Mouse (Mus musculus) MEL (cell line): Measurements from ENCODE around the gene Cela2a. TPM values are rescaled to one million over a fixed set of nuclear protein-coding genes. Genes with fewer than 3 reads are reported as not detected.

Experiments
- DNase-seq: peaks from one replicate; pipeline ENCODE4 v3.0.0; 2011; ENCODE audit warnings: low read depth, low spot score
- H3K27ac ChIP-seq: 2 replicates; pipeline ENCODE4 v1.5.1; 2012; ENCODE audit warnings: low read depth, mild to moderate bottlenecking, control low read depth, low read length, moderate library complexity; ENCODE audit not compliant: control insufficient read depth
- H3K27me3 ChIP-seq, 2 experiments: fragments of 150-350 bp in 1 of 2; sonication (generic) in 1 of 2; 2 replicates each; pipeline ENCODE4 v1.6.1; 2012; ENCODE audit warnings: low read length in 2 of 2, mild to moderate bottlenecking in 2 of 2, improper control_type of control experiment in 1 of 2, moderate library complexity in 1 of 2; ENCODE audit not compliant: insufficient read depth in 2 of 2, control insufficient read depth in 1 of 2
- H3K36me3 ChIP-seq, 2 experiments: 2 replicates each; pipeline ENCODE4 v1.6.1; 2012 to 2014; ENCODE audit warnings: low read length in 2 of 2, improper control_type of control experiment in 1 of 2, inconsistent platforms in 1 of 2, mild to moderate bottlenecking in 1 of 2; ENCODE audit not compliant: insufficient read depth in 2 of 2, control insufficient read depth in 1 of 2
- H3K4me1 ChIP-seq, 2 experiments: fragments of 150-350 bp in 1 of 2; sonication (generic) in 1 of 2; 2 replicates each; pipeline ENCODE4 v1.6.1; 2012; ENCODE audit warnings: low read length in 2 of 2, improper control_type of control experiment in 1 of 2, mild to moderate bottlenecking in 1 of 2; ENCODE audit not compliant: insufficient read depth in 2 of 2, control insufficient read depth in 1 of 2
- H3K4me3 ChIP-seq, 2 experiments: fragments of 150-350 bp in 1 of 2; sonication (generic) in 1 of 2; 2 replicates each; pipeline ENCODE4 v1.5.1; 2012; ENCODE audit warnings: low read depth in 2 of 2, low read length in 2 of 2, mild to moderate bottlenecking in 2 of 2, moderate library complexity in 2 of 2, control low read depth in 1 of 2, improper control_type of control experiment in 1 of 2; ENCODE audit not compliant: control insufficient read depth in 1 of 2, insufficient read depth in 1 of 2
- H3K79me2 ChIP-seq: 2 replicates; pipeline ENCODE4 v1.6.1; 2012; ENCODE audit warnings: mild to moderate bottlenecking, low read length, moderate library complexity; ENCODE audit not compliant: control insufficient read depth, poor library complexity, insufficient read depth
- H3K9ac ChIP-seq: 2 replicates; pipeline ENCODE4 v1.6.1; 2012; ENCODE audit warnings: low read depth, mild to moderate bottlenecking, control low read depth, low read length, moderate library complexity; ENCODE audit not compliant: control insufficient read depth, poor library complexity, severe bottlenecking
- H3K9me3 ChIP-seq: fragments of 150-350 bp; sonication (generic); replicated peaks from 2 replicates; pipeline ENCODE4 v1.6.1; 2012; ENCODE audit warnings: mild to moderate bottlenecking, low read length, improper control_type of control experiment, moderate library complexity; ENCODE audit not compliant: insufficient read depth
- CTCF ChIP-seq, 3 experiments: IDR thresholded peaks in 2 of 3; conservative IDR thresholded peaks in 1 of 3; 2 replicates each; pipeline ENCODE4 v1.5.1; 2011 to 2012; ENCODE audit warnings: low read length in 3 of 3, low read depth in 2 of 3, mild to moderate bottlenecking in 2 of 3, improper control_type of control experiment in 1 of 3, inconsistent platforms in 1 of 3, mixed read lengths in 1 of 3, moderate library complexity in 1 of 3; ENCODE audit not compliant: control insufficient read depth in 1 of 3, insufficient read depth in 1 of 3, poor library complexity in 1 of 3, severe bottlenecking in 1 of 3
- E2F4 ChIP-seq: IDR thresholded peaks from 2 replicates; pipeline ENCODE4 v1.6.1; 2011; ENCODE audit warnings: low read depth, low read length, improper control_type of control experiment, borderline replicate concordance
- ELF1 ChIP-seq: IDR thresholded peaks from 2 replicates; pipeline ENCODE4 v1.6.1; 2014; ENCODE audit warnings: low read depth, mild to moderate bottlenecking, inconsistent platforms, low read length, improper control_type of control experiment, moderate library complexity
- EP300 ChIP-seq, 2 experiments: IDR thresholded peaks; 2 replicates each; pipeline ENCODE4 v1.6.1; 2011; ENCODE audit warnings: improper control_type of control experiment in 2 of 2, low read length in 2 of 2, low read depth in 1 of 2, mild to moderate bottlenecking in 1 of 2
- ETS1 ChIP-seq: IDR thresholded peaks from 2 replicates; pipeline ENCODE4 v1.6.1; 2012; ENCODE audit warnings: low read depth, mild to moderate bottlenecking, inconsistent platforms, low read length, improper control_type of control experiment, moderate library complexity
- GABPA ChIP-seq: IDR thresholded peaks from 2 replicates; pipeline ENCODE4 v1.6.1; 2012; ENCODE audit warnings: low read depth, mild to moderate bottlenecking, inconsistent platforms, low read length, improper control_type of control experiment, moderate library complexity
- GATA1 ChIP-seq: IDR thresholded peaks from 2 replicates; pipeline ENCODE4 v1.6.1; 2011; ENCODE audit warnings: low read depth, low read length, improper control_type of control experiment
- HCFC1 ChIP-seq: IDR thresholded peaks from 2 replicates; pipeline ENCODE4 v1.6.1; 2012; ENCODE audit warnings: low read depth, mild to moderate bottlenecking, inconsistent platforms, low read length, improper control_type of control experiment, moderate library complexity
- MAX ChIP-seq: IDR thresholded peaks from 2 replicates; pipeline ENCODE4 v1.6.1; 2011; ENCODE audit warnings: low read length, improper control_type of control experiment
- MEF2A ChIP-seq: IDR thresholded peaks from 2 replicates; pipeline ENCODE4 v1.6.1; 2014; ENCODE audit warnings: low read depth, mild to moderate bottlenecking, inconsistent platforms, low read length, improper control_type of control experiment; ENCODE audit not compliant: poor library complexity, insufficient replicate concordance, severe bottlenecking; ENCODE audit errors: extremely low read depth
- MXI1 ChIP-seq: IDR thresholded peaks from 2 replicates; pipeline ENCODE4 v1.6.1; 2011; ENCODE audit warnings: mild to moderate bottlenecking, low read depth, low read length, improper control_type of control experiment
- MYB ChIP-seq: IDR thresholded peaks from 2 replicates; pipeline ENCODE4 v1.6.1; 2011; ENCODE audit warnings: mild to moderate bottlenecking, low read depth, low read length, improper control_type of control experiment
- MYC ChIP-seq: IDR thresholded peaks from 2 replicates; pipeline ENCODE4 v1.6.1; 2011; ENCODE audit warnings: low read depth, mild to moderate bottlenecking, low read length, improper control_type of control experiment, moderate library complexity
- NELFE ChIP-seq: IDR thresholded peaks from 2 replicates; pipeline ENCODE4 v1.6.1; 2011; ENCODE audit warnings: low read depth, low read length, improper control_type of control experiment
- POLR2A ChIP-seq, 2 experiments: IDR thresholded peaks; 2 replicates each; pipeline ENCODE4 v1.6.1; 2011 to 2012; ENCODE audit warnings: low read length in 2 of 2, mild to moderate bottlenecking in 2 of 2, control low read depth in 1 of 2, improper control_type of control experiment in 1 of 2, low read depth in 1 of 2, moderate library complexity in 1 of 2; ENCODE audit not compliant: control insufficient read depth in 1 of 2, insufficient read depth in 1 of 2, poor library complexity in 1 of 2
- POLR2AphosphoS2 ChIP-seq: IDR thresholded peaks from 2 replicates; pipeline ENCODE4 v1.6.1; 2011; ENCODE audit warnings: low read length, improper control_type of control experiment
- RCOR1 ChIP-seq: IDR thresholded peaks from 2 replicates; pipeline ENCODE4 v1.6.1; 2012; ENCODE audit warnings: low read depth, mild to moderate bottlenecking, inconsistent platforms, low read length, improper control_type of control experiment
- SIN3A ChIP-seq: IDR thresholded peaks from 2 replicates; pipeline ENCODE4 v1.6.1; 2012; ENCODE audit warnings: low read length, improper control_type of control experiment, inconsistent platforms
- TAL1 ChIP-seq: IDR thresholded peaks from 2 replicates; pipeline ENCODE4 v1.6.1; 2012; ENCODE audit warnings: mild to moderate bottlenecking, inconsistent platforms, low read length, moderate library complexity, mixed read lengths
- TBP ChIP-seq: IDR thresholded peaks from 2 replicates; pipeline ENCODE4 v1.8.0; 2011; ENCODE audit warnings: low read depth, low read length, improper control_type of control experiment
- TCF12 ChIP-seq: IDR thresholded peaks from 2 replicates; pipeline ENCODE4 v1.6.1; 2014; ENCODE audit warnings: low read depth, mild to moderate bottlenecking, inconsistent platforms, low read length, improper control_type of control experiment, moderate library complexity
- ZNF384 ChIP-seq: IDR thresholded peaks from 2 replicates; pipeline ENCODE4 v1.6.1; 2012; ENCODE audit warnings: low read depth, mild to moderate bottlenecking, inconsistent platforms, low read length, improper control_type of control experiment
- polyA plus RNA-seq, 2 experiments: library from polyadenylated mRNA; stranded (reverse) in 1 of 2; unstranded in 1 of 2; fragments of >175 nt in 1 of 2; fragments of >200 nt in 1 of 2; gene quantifications; 2 replicates each; pipeline versions ENCODE4 v1.2.1 to v1.2.4; 2012; ENCODE audit warnings: low replicate concordance in 2 of 2, low read depth in 1 of 2; ENCODE audit not compliant: insufficient read length in 2 of 2, insufficient read depth in 1 of 2, missing spikeins in 1 of 2
- total RNA-seq: library from RNA; depleted of rRNA; stranded (reverse); fragments of 300-350 nt; gene quantifications from 2 replicates; pipeline ENCODE4 v1.2.3, GENCODE M21; 2012

Cela2a gene
- total and polyA plus RNA-seq, 3 experiments = not detected

- TF ChIP-seq ETS1 (peak; percentile 56), ELF1 (no peak), GABPA (no peak), MEF2A (no peak), HCFC1 (no peak)
These were observed 54.1 kb downstream of the Cela2a start (continued) for GRCm38 (mm10) chr4:141771823-141772222.

GRCm38 (mm10) chr4:141769501-141770160 is 56.3 kb downstream of the Cela2a start:
- peak; percentile 28 for DNase-seq
- TF ChIP-seq ETS1 (peak; percentile 69), EP300 (IDR thresholded peaks at IDR 0.05; ENCODE audit: low read depth in 1 of 2, low read length in 2 of 2) (peak; percentile 10; a peak in 1 of 4 replicates), MAX (no peak)
- Histone ChIP-seq H3K79me2 (no peaks in the 10 kb centered on the region), H3K27ac (no peak overlapping the region; the same call in 1 of the 2 replicates), H3K9ac (no peak overlapping the region), H3K4me3 (no peak overlapping the region), H3K27me3 (no peaks in the 10 kb centered on the region), H3K4me1 (peaks cover 17 to 29% of the 10 kb centered on the region in 2 experiments), H3K36me3 (peaks cover 0 to 31% of the 10 kb centered on the region in 2 experiments; a peak in 2 of 4 replicates), H3K9me3 (no peaks in the 10 kb centered on the region)

GRCm38 (mm10) chr4:141767353-141768036 is 58.5 kb downstream of the Cela2a start:
- no peaks in the 10 kb centered on the region for H3K27me3 ChIP-seq
- no peaks in the 10 kb centered on the region for H3K79me2 ChIP-seq
- H3K9me3 ChIP-seq = no peaks in the 10 kb centered on the region
- TF ChIP-seq NELFE (peak; percentile 36; the same call in 1 of the 2 replicates), TBP (peak; percentile 70; the same call in 1 of the 2 replicates), HCFC1 (0 out of 2 replicates have a peak, but pooled peaks have one; percentile 10), CTCF (IDR thresholded peaks at IDR 0.05 in 2 of 3, conservative IDR thresholded peaks at IDR 0.05 in 1 of 3; ENCODE audit: control insufficient read depth in 1 of 3, insufficient read depth in 1 of 3, low read depth in 2 of 3, low read length in 3 of 3, poor library complexity in 1 of 3, severe bottlenecking in 1 of 3) (no peak), MYB (no peak), SIN3A (peak; percentile 47), ZNF384 (no peak), MYC (no peak), POLR2AphosphoS2 (no peak), TCF12 (peak; percentile 46; the same call in 1 of the 2 replicates), TAL1 (peak; percentile 43), ETS1 (peak; percentile 60), EP300 (IDR thresholded peaks at IDR 0.05; ENCODE audit: low read depth in 1 of 2, low read length in 2 of 2) (peak in 1 of 2 experiments; percentile 41; a peak in 2 of 4 replicates), MXI1 (peak; percentile 31), GATA1 (peak; percentile 49; the same call in 1 of the 2 replicates), E2F4 (peak; percentile 84), RCOR1 (0 out of 2 replicates have a peak, but pooled peaks have one; percentile 5), POLR2A (IDR thresholded peaks at IDR 0.05; ENCODE audit: control insufficient read depth in 1 of 2, insufficient read depth in 1 of 2, low read depth in 1 of 2, low read length in 2 of 2, poor library complexity in 1 of 2) (peak in 1 of 2 experiments; percentile 63; a peak in 2 of 4 replicates)
- peak overlapping the region; percentile 40 to 43 for H3K4me3 ChIP-seq
- peak; percentile 85 for DNase-seq
- peak overlapping the region; percentile 57 for H3K9ac ChIP-seq
- peaks cover 0 to 31% of the 10 kb centered on the region in 2 experiments; a peak in 2 of 4 replicates for H3K36me3 ChIP-seq
- peaks cover 17 to 29% of the 10 kb centered on the region in 2 experiments for H3K4me1 ChIP-seq
- peak overlapping the region; percentile 71 for H3K27ac ChIP-seq
